Mouse (Mus musculus) cerebral cortex, adult 2 months (tissue): ENCODE data around the gene Ddx3x.

Experiments used
- WGBS: fragments of 180-500 bp; shearing (Covaris S2); methylation state at CpG from one replicate; pipeline ENCODE4 v1.1.7; 2018; 5-methylcytosine and 5-hydroxymethylcytosine counted together

The Ddx3x gene

GRCm38 (mm10) chrX:13281329-13282088, 739 bp downstream of the Ddx3x start:
- 1% methylated on average over 38 of the region's 89 CpGs for WGBS

GRCm38 (mm10) chrX:13282089-13282850, 1.5 kb downstream of the Ddx3x start:
- WGBS: 1% methylated on average over 16 of the region's 16 CpGs

GRCm38 (mm10) chrX:13285772-13286171, 5.0 kb downstream of the Ddx3x start:
- 34% methylated on average over 4 of the region's 4 CpGs for WGBS

- 37% methylated on average over 6 of the region's 6 CpGs for WGBS
These were observed 13.9 kb downstream of the Ddx3x start for GRCm38 (mm10) chrX:13294505-13295228.

- 39% methylated on average over 4 of the region's 4 CpGs for WGBS
These were observed 15.5 kb downstream of the Ddx3x start for GRCm38 (mm10) chrX:13296241-13296640.

GRCm38 (mm10) chrX:13306190-13306589, 25.4 kb downstream of the Ddx3x start:
- WGBS: 88% methylated on average over 3 of the region's 3 CpGs

- 83% methylated on average over 4 of the region's 4 CpGs for WGBS
These were observed 30.6 kb downstream of the Ddx3x start for GRCm38 (mm10) chrX:13311396-13311795.

- WGBS: 93% methylated on average over 7 of the region's 7 CpGs
These were observed 48.8 kb downstream of the Ddx3x start for GRCm38 (mm10) chrX:13329611-13330010.
